Mouse (Mus musculus): ENCODE results near the gene Rhbdf2. TPM values are rescaled to one million over a fixed set of nuclear protein-coding genes. Genes with fewer than 3 reads are reported as not detected.
A peak's percentile ranks its signal among the peaks of the same experiment; 100 is the strongest.

Rhbdf2 gene
- polyA plus RNA-seq, 2 experiments = 5.0 to 11.4 TPM

GRCm38 (mm10) chr11:116556308-116556707 is 70.5 kb downstream of the Rhbdf2 start:
- Histone ChIP-seq H3K9me3 (ENCODE audit: control insufficient read depth, low read length) (no peaks in the 10 kb centered on the region), H3K4me2 (replicated peaks; ENCODE audit: low read depth, low read length, severe bottlenecking) (no peak overlapping the region), H3K27ac (replicated peaks; ENCODE audit: low read depth, low read length) (no peak overlapping the region), H3K9ac (ENCODE audit: low read depth, low read length, severe bottlenecking) (no peak overlapping the region), H3K27me3 (ENCODE audit: control insufficient read depth, insufficient read depth, low read length) (no peaks in the 10 kb centered on the region), H3K4me3 (replicated peaks; ENCODE audit: low read length) (no peak overlapping the region), H3K36me3 (ENCODE audit: control insufficient read depth, insufficient read depth, low read length) (no peaks in the 10 kb centered on the region; the same call in 1 of the 2 replicates), H3K4me1 (ENCODE audit: control insufficient read depth, insufficient read depth, low read length) (no peaks in the 10 kb centered on the region; the same call in 1 of the 2 replicates)
- ATAC-seq (ENCODE audit: low FRiP score, low read depth) (no peak), DNase-seq (ENCODE audit: low spot score) (no peak)
- 55% methylated on average over 6 of the region's 6 CpGs for WGBS
- TF ChIP-seq POLR2A (IDR thresholded peaks at IDR 0.05; ENCODE audit: borderline replicate concordance, extremely low read depth, insufficient read depth, insufficient read length) = no peak

GRCm38 (mm10) chr11:116555572-116555971 is 71.2 kb downstream of the Rhbdf2 start:
- H3K4me1 ChIP-seq (ENCODE audit: control insufficient read depth, insufficient read depth, low read length) = no peaks in the 10 kb centered on the region; the same call in 1 of the 2 replicates
- no peaks in the 10 kb centered on the region for H3K27me3 ChIP-seq (ENCODE audit: control insufficient read depth, insufficient read depth, low read length)
- DNase-seq (ENCODE audit: low spot score) = no peak
- H3K27ac ChIP-seq (replicated peaks; ENCODE audit: low read depth, low read length) = no peak overlapping the region
- H3K4me3 ChIP-seq (replicated peaks; ENCODE audit: low read length) = no peak overlapping the region
- no peak overlapping the region for H3K9ac ChIP-seq (ENCODE audit: low read depth, low read length, severe bottlenecking)
- WGBS = 40% methylated on average over 1 of the region's 1 CpGs
- no peak overlapping the region for H3K4me2 ChIP-seq (replicated peaks; ENCODE audit: low read depth, low read length, severe bottlenecking)
- TF ChIP-seq POLR2A (IDR thresholded peaks at IDR 0.05; ENCODE audit: borderline replicate concordance, extremely low read depth, insufficient read depth, insufficient read length) = no peak
- H3K36me3 ChIP-seq (ENCODE audit: control insufficient read depth, insufficient read depth, low read length) = no peaks in the 10 kb centered on the region
- H3K9me3 ChIP-seq (ENCODE audit: control insufficient read depth, low read length) = no peaks in the 10 kb centered on the region
- ATAC-seq (ENCODE audit: low FRiP score, low read depth) = no peak

GRCm38 (mm10) chr11:116554171-116554878 is 72.5 kb downstream of the Rhbdf2 start:
- Histone ChIP-seq H3K9ac (ENCODE audit: low read depth, low read length, severe bottlenecking) (no peak overlapping the region), H3K4me2 (replicated peaks; ENCODE audit: low read depth, low read length, severe bottlenecking) (no peak overlapping the region), H3K36me3 (ENCODE audit: control insufficient read depth, insufficient read depth, low read length) (no peaks in the 10 kb centered on the region), H3K27ac (replicated peaks; ENCODE audit: low read depth, low read length) (no peak overlapping the region), H3K27me3 (ENCODE audit: control insufficient read depth, insufficient read depth, low read length) (no peaks in the 10 kb centered on the region), H3K4me3 (replicated peaks; ENCODE audit: low read length) (no peak overlapping the region), H3K9me3 (ENCODE audit: control insufficient read depth, low read length) (no peaks in the 10 kb centered on the region), H3K4me1 (ENCODE audit: control insufficient read depth, insufficient read depth, low read length) (no peaks in the 10 kb centered on the region; the same call in 1 of the 2 replicates)
- 56% methylated on average over 12 of the region's 12 CpGs for WGBS
- no peak for TF ChIP-seq POLR2A (IDR thresholded peaks at IDR 0.05; ENCODE audit: borderline replicate concordance, extremely low read depth, insufficient read depth, insufficient read length)
- no peak for ATAC-seq (ENCODE audit: low FRiP score, low read depth)
- peak; percentile 78 for DNase-seq (ENCODE audit: low spot score)

GRCm38 (mm10) chr11:116552194-116552593 is 74.6 kb downstream of the Rhbdf2 start:
- no peak for TF ChIP-seq POLR2A (IDR thresholded peaks at IDR 0.05; ENCODE audit: borderline replicate concordance, extremely low read depth, insufficient read depth, insufficient read length)
- H3K4me3 ChIP-seq (replicated peaks; ENCODE audit: low read length) = no peak overlapping the region
- DNase-seq (ENCODE audit: low spot score) (no peak), ATAC-seq (ENCODE audit: low FRiP score, low read depth) (no peak)
- 58% methylated on average over 1 of the region's 1 CpGs for WGBS
- no peaks in the 10 kb centered on the region for H3K9me3 ChIP-seq (ENCODE audit: control insufficient read depth, low read length)
- no peaks in the 10 kb centered on the region for H3K27me3 ChIP-seq (ENCODE audit: control insufficient read depth, insufficient read depth, low read length)
- peaks cover 13% of the 10 kb centered on the region for H3K36me3 ChIP-seq (ENCODE audit: control insufficient read depth, insufficient read depth, low read length)
- H3K4me2 ChIP-seq (replicated peaks; ENCODE audit: low read depth, low read length, severe bottlenecking) = no peak overlapping the region
- no peaks in the 10 kb centered on the region for H3K4me1 ChIP-seq (ENCODE audit: control insufficient read depth, insufficient read depth, low read length)
- H3K27ac ChIP-seq (replicated peaks; ENCODE audit: low read depth, low read length) = no peak overlapping the region
- no peak overlapping the region for H3K9ac ChIP-seq (ENCODE audit: low read depth, low read length, severe bottlenecking)

GRCm38 (mm10) chr11:116550748-116551147 is 76.1 kb downstream of the Rhbdf2 start:
- ATAC-seq (ENCODE audit: low FRiP score, low read depth) = no peak
- Histone ChIP-seq H3K9ac (ENCODE audit: low read depth, low read length, severe bottlenecking) (no peak overlapping the region), H3K27ac (replicated peaks; ENCODE audit: low read depth, low read length) (no peak overlapping the region), H3K36me3 (ENCODE audit: control insufficient read depth, insufficient read depth, low read length) (peaks cover 27% of the 10 kb centered on the region), H3K4me3 (replicated peaks; ENCODE audit: low read length) (no peak overlapping the region), H3K27me3 (ENCODE audit: control insufficient read depth, insufficient read depth, low read length) (no peaks in the 10 kb centered on the region), H3K9me3 (ENCODE audit: control insufficient read depth, low read length) (no peaks in the 10 kb centered on the region), H3K4me1 (ENCODE audit: control insufficient read depth, insufficient read depth, low read length) (no peaks in the 10 kb centered on the region), H3K4me2 (replicated peaks; ENCODE audit: low read depth, low read length, severe bottlenecking) (no peak overlapping the region)
- 45% methylated on average over 7 of the region's 7 CpGs for WGBS
- no peak for DNase-seq (ENCODE audit: low spot score)
- TF ChIP-seq POLR2A (IDR thresholded peaks at IDR 0.05; ENCODE audit: borderline replicate concordance, extremely low read depth, insufficient read depth, insufficient read length) = no peak

All from limb, embryonic 14.5 days (tissue).